Mouse (Mus musculus): ENCODE results near the gene Parp16.
A peak's percentile ranks its signal among the peaks of the same experiment; 100 is the strongest.

Parp16 gene

DNA sequence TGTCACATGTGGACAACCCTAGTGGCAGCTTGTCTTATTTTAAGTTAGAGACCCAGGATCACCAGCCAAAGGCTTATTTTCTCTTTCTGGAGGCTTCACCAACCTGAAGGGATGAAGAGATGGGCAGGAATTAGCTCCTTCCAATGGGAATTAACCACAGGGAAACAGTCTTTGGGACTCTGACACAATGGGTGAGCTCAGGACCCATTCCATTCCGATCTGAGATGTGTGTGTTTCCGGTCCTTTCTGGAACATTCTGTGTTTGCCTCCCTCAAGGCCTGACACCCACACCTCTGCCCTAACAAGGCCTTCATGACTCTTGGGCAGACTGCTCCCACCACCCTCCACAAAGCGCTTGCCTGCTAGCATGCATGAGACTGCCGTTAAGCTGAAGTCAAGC is at the start of gene Parp16:
Parp16 (plus strand) TSS at position 301 of the 400 bp plus-strand sequence.
- no peak for DNase-seq (ENCODE audit: low spot score in 2 of 2)

DNA sequence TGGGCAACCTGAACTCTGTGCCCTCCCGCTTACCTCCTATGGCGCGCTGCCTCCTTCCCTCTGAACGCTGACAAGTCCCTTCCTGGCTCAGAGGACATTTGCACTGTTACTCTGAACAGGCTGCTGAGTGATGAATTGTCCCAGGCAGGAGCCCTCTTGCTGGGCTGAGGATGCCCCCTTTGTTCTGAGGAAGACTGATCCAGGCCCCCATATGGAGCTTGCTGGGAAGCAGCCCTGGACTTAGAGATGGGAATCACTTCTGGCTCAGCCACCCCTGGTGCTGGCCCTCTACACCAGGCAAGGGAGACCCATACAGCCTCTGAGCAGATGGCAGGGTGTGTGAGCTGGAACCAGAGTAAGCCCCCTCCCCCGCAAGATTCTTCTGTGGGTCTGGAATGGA is 49.2 kb upstream of the Parp16 start:
- no peak for DNase-seq (ENCODE audit: low spot score in 2 of 2)

DNA sequence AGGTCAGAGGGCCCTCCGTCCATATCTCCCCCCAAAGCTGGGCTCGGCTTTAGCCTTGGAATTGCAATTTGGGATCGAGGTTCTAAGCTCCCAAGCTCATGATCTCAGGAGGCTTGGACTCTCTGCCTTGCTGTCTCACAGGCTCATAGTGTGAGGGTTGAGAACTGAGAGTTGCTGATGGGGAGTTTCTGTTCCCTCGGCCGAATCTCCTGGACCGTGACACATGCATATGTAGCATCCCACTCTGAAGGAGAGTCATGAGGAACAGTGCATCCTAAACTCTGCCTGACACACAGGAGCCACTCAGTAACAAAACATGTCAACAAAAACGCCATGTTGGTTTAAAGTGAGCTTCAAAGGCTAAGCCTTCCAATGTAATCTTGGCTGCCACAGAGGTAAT is 46.6 kb upstream of the Parp16 start:
- DNase-seq (ENCODE audit: low spot score in 2 of 2): no peak

DNA sequence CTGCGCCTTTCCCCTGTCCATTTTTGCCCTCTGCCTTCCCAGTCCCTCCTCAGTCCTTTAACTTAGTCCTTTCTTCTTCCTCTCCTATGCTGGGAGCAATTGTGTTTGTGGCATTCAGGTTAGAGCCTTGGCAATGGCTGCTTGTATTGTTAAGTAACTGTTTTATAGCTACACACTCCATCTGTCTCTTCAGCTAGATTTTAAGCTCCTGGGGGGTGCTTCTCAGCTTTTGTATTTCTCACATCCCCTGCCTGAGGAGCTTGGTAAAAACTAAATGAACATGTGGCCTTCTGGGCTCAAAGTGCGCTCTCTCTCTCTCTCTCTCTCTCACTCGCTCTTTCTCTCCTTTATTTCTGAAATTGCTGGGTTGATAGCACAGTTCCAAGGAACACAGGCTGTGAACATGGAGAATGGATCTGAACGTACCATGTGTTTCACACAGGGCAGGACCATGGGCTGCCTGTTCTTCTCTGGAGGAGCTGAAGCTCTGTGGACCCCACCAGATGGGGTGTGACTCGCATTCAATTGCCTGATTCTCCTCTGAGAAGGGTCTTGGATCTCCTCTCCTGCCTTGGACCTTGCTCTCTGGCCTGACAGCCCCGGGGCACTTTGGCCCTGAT is 42.3 kb upstream of the Parp16 start:
- no peak for DNase-seq (ENCODE audit: low spot score in 2 of 2)

DNA sequence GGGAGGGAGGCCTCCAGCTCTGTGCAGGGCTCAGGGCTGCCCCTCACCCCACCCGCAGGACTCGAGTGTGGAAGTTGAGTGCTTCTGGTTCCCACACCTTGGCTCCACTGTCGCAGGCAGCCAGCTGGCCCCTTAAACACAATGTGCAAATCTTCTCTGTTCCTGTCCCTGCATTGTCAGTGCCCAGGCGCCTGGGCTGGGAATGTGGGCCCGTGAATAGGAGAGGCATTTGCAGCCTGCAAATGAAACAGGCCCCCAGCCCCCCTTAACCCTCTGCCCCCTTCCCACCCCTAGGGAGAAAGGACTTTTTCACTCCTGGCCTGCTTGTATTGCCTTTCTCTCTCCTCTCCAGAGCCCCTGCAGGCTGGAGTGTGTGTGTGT is 41.8 kb upstream of the Parp16 start:
- DNase-seq (ENCODE audit: low spot score in 2 of 2): no peak

DNA sequence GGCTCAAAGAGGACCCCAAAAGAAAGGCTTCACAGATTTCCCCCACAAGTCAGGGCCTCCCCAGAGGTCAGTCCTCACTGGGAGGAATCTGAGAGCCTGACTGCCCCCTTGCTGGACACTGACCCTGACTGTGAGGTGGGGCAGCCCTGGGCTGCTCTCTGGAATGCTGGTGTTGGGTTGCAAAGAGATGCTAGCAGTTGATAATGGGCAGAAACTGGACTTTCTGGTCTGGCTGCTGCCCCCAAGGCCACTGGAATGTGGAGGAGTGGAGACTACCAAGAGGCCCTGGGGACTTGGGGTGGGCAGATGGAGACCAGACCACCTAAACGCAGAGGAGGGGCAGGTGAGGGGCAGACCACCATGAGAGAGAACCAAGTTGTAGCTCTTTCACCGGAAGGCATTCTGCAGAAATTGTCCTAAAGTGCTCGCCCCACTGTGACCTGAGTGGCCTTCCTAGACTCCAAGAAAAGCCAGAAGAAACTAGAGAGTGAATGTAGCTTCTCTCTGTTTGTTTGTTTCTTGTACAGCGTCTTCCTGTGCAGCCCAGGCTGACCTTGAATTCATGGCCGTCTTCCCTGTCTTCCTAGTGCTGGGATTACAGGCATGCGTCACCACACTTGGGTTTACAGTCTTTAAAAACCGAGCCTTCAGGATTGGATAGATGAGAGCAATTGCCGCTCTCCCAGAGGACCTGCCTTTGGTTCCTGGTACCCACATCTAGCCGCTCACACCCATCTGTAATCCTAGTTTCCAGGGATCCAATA is 40.3 kb upstream of the Parp16 start:
- no peak for DNase-seq (ENCODE audit: low spot score in 2 of 2)

DNA sequence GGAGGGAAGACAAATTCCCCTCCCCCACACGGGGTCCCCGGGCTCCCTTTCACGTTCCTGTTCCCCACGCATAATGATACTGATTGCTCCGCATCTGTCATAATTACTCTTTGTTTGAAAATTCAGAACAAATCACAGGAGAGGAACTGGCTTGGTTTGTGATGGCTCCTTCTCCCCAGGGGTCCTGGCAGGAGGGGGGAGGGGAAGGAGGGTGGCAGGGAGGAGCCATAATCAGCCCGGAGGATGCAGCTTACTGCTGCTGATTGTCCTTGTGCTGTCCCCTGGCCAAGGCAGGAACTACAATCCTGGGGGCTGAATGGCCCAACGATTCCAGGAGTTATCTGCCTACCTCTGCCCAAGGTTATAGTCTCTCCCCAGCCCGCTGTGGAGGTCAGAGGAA is 38.5 kb upstream of the Parp16 start:
- no peak for DNase-seq (ENCODE audit: low spot score in 2 of 2)

DNA sequence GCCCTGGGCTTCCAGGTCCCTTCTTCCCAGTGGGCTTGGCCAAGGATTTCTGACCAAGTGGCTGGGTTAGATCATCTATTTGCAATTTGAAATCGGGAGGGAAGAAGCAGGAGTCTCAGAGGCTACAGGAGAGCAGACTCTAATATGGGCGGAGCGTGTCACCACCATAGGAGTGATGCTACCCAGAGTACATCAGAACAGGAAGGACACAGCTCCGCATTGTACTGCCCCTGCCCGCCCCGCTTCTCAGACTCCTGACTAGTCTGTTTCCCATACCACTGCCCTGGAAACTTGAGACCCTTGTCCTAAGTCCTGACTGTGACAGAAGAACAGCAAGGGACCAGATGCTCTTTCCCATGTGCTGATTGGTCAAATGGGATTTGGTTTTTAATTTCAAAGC is 37.5 kb upstream of the Parp16 start:
- DNase-seq (ENCODE audit: low spot score in 2 of 2): no peak

DNA sequence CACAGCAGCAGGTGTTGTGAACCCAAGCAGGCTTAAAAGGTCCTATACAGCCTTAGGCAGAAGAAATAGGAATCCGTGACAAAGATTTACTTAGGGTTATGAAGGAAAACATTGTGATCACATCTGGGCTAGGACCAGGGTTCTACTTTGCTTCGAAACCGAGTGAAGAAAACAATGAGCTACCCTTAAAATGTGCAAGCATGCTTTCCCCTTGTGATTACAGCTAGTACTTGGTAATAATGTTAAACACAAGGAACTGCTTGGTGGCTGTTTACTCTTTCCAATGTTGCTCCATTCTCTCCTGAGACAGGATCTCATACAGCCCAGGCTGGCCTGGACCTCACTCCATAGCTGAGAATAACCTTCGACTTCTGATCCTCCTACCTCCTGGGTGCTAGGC is 34.0 kb upstream of the Parp16 start:
- no peak for DNase-seq (ENCODE audit: low spot score in 2 of 2)

DNA sequence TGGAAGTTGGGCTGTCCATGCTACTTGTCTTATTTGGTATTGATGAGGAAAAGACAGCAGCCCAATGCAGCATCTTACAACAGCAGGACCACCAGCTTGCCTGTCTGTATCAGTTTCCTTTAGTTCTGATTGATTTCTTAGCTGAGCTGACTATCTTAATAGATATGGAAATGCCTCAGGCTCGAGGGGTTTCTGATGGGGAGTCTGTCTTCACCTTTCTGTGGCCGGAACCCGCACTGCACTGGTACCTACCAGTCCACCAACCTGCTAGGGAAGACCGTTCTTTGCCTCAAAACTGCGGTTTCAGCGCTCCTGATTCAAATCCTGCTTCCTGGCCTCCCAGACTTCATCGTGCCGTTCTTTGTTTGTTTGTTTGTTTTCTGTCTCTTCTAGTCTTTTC is 33.3 kb upstream of the Parp16 start:
- DNase-seq (ENCODE audit: low spot score in 2 of 2): no peak

DNA sequence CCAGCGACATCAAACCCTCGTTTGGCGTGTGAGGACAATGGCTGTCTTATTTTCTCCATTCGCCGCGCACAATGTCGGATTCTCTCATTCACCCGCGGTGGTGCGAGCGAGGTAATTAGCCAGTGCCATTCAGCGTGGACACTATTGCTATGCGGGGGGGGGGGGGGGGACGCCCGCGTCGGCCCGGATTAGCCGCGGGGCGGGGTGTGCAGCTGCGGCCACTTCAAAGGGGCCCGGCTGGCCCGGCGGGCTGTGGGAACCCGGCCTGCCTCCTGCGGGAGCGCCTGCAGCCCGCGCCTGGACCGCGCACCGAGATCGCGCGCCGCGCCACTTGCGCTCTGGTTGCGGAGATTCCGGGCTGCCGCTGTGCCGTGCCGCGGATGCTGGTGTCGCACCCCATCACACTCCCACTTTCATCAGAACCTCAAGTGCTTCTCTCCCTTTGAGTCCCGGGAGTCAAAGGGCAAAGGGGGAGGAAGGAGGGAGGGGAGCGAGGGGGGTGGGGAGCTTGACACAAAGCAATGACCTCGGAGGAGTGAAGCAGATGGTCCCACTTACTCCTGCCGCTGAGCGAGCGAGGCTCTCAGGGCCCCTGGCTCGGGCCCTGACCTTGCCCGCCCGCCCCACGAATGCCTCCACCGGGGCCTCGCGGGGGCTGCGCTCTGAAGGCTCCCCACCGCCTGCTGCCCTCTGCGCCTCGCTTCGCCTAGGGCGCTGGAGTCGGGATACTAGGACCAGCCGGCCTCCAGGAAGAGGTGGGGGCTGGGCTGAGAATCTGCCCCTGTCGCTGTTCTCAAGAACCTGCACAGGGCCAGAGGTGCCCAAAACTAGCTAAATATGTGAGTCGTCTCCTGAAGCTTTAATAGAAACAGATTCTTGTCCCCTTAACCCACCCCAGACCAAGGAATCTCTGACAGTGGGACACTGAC is 32.2 kb upstream of the Parp16 start:
- peak; percentile 31 to 44 for DNase-seq (ENCODE audit: low spot score in 2 of 2)

DNA sequence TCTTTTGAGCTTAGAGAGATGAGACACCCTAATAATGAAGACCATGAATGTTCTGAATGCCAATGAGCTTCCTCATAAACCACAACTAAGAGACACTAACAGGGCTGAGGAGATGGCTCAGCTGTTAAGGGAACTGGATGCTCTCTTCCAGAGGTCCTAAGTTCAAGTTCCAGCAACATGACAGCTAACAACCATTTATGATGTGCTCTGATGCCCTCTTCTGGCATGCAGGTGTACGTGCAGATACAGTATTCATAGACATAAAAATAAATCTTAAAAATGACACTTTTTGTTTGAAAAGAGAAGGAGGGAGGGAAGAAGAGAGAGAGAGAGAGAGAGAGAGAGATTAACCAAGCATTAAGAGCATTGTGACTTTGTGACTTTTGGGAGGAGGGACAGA is 30.3 kb upstream of the Parp16 start:
- DNase-seq (ENCODE audit: low spot score in 2 of 2): no peak

DNA sequence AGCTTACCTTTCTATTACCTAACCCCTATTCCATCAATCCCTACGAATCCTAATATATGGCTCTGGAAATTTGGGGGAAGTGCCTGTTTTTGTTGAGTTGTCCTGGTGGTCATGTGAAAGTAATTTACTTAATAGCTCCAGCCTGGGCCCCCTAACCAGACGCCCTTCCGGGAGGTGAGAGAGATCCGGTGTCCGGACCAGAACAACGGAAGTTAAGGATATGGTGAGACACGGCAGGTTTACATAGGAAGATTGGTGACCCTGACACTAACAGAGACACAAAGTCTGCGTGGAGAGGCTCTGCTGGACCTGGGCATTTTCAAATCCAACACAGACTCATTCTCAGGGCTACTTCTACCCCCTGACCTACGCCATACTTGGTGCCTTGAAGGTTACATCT is 28.8 kb upstream of the Parp16 start:
- no peak for DNase-seq (ENCODE audit: low spot score in 2 of 2)

DNA sequence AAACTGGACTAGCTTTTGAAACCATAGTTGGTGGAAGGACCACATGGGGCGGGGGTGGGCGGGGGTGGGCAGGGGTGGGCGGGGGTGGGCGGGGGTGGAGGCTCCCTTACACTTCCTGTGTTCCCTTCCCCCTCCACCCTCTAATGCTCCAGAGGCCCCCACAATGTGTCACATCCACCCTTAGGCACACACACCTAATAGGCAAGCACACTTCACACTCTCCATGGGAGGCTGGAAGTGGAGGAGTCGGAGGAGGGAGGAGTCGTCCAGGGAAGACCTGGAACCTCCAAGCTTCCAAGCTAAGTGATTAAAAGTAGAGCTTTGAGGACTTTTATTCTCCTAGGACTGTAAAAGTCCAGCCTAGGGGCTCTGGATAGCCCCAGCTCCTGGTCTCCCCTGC is 26.6 kb upstream of the Parp16 start:
- DNase-seq (ENCODE audit: low spot score in 2 of 2): no peak

DNA sequence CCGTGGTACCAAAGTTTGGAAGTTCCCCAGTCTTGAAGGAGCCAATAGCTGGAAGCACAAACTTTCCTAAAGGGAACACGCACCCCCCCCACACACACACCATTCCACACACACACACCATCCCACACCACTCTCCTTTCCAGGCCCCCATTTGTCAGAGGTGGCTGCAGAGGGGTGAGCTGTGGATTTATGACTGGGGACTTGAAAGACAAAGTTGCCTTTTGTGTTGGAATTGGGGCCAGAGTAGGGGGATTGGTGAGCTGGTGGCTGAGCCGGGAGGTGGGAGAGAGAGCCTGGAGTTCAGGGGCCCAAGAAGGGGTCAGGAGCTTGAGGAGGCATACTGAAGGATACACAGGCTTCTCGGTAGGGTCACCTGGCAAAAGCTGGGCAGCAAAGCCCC is 26.2 kb upstream of the Parp16 start:
- no peak for DNase-seq (ENCODE audit: low spot score in 2 of 2)

DNA sequence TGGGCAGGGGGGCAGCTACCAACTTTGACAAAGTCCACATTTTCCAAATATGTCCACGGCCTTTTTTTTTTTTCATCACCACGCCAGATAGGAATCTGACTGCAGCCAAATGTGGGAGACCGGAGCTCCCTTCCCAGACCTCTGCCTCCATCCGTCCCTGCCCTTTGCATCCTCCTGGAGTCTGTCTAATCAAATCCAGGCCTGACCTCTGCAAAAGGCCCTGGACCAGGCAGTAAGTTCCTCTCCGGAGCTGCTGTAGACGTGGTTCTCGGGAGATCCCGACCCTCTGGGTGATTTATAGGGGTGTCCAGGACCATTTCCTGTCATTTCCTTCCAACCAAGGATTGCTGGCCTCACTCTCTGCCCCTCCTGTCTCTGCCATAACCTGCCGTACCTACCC is 22.5 kb upstream of the Parp16 start:
- no peak for DNase-seq (ENCODE audit: low spot score in 2 of 2)

DNA sequence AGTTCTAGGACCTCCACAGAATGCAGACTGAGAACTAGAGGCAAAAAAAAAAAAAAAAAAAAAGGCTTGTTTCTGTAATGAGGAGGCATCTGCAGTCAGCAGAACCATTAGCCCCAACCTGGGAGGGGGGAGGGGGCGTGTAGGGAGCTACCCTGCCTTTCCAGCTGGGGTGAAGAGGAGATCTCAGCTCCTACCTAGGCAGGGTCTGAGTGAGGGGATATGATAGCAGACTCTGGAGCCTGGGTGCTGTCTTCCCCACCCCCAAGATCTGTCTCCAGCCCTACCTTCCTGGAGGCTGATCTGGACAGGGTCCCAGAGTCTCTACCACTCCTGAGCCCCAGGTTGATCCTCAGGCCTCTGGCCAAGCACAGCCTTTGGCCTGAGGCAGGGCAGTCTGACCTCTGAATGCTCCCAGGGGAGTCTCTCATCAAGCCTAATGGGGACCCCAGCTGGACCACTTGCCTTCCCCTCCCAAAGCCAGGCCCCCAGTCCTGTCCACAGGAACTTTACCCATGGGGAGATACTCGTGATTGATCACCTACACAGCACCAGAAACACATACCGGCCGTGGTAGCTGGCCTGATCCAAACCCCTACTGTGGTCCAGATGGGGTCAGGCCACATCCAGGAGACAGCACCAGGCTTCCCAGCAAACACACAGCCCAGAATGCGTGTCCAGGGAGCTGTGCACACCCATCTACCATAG is 19.8 kb upstream of the Parp16 start:
- no peak for DNase-seq (ENCODE audit: low spot score in 2 of 2)

DNA sequence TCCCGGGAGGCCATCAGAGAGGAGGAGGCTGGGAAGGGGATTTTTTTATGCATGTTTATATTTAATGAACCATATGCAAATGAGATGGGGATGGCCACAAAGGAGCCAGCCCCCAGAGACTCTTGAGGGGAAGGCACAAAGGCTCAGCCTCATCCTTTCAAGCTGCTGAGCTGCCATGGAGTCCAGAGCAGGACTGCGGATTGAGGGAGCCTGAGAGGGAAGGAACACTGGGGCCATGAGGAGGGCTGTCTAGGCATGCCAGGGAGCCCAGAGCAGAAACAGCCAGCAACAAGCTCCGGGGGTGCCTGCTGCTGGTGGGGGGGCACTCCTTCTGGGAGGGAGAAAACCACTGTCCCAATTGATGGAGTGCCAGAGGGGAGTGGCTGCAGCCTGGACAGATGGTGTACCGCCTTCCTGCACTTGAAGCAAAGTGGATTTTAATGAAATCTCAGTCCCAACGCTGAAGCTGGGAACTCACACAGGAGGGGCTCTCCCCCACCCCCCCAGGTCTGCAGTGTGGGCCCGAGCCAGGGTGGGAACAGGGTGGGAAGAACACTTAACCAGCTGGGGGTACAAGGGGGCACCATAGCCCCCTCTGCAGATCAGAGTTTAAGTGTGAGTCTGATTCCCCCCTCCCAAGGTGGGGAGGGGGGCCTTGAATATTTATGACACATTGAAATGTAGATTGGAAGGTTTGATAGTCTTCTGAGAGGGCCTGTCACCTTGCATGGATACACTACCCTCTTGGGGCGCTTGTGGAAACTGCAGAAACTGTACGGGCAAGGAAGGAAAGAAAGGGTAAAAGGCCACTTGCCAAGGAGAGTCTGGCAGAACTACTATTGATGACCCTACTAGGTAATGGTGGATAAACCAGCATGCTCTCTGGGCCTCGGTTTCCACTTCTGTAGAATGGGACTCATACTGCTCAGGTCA is 18.9 kb upstream of the Parp16 start:
- DNase-seq (ENCODE audit: low spot score in 2 of 2): peak in 1 of 2 experiments; percentile 9

DNA sequence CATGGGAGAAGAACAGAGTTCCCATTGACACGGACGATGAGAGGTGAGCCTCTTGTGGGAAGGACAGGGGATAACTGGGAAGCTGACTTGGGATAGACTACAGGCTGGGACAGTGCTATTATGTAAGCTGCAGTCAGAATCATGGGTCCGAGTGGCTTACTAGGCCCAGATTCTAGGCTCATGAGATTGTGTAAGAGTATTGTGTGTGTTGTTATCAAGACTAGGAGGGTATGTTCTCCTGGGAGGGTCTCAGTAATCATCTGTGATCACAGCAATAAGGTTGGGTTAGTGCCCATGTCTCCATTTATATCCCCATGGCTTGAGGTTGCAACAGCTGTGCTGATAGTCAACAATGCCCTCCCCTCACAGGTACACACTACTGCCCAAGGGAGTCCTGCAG is 17.7 kb upstream of the Parp16 start:
- no peak for DNase-seq (ENCODE audit: low spot score in 2 of 2)

DNA sequence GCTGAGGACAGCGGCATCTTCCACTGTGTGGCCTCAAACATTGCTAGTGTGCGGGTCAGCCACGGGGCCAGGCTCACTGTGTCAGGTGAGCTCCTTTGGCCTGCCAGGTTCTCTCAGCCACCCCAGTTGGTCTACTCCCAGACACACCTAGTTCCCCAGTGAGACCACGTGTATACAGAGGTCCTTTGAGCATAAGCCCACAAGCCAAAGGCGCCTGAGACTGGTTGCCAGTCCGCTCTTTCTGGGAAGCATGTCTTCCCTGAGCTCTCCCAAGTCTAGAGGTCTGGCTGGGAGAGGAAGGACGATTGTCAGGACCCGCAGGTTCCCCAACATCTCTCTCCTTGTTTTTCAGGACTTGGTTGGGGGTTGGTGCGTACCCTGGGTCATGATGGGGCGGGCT is 17.2 kb upstream of the Parp16 start:
- no peak for DNase-seq (ENCODE audit: low spot score in 2 of 2)
